Mouse (Mus musculus) midbrain, postnatal 0 days (tissue): Measurements from ENCODE around the gene Akap12. TPM values are rescaled to one million over a fixed set of nuclear protein-coding genes. Genes with fewer than 3 reads are reported as not detected.

Experiments
- ATAC-seq: fragments of 200-750 bp; cut with Nextera tagmentation; 2 replicates; pipeline ENCODE4 v1.8.0; 2017; ENCODE audit warnings: moderate number of reproducible peaks, mild to moderate bottlenecking, moderate TSS enrichment, moderate library complexity; ENCODE audit not compliant: low FRiP score
- DNase-seq: peaks from one replicate; pipeline ENCODE4 v3.0.0-alpha.2; 2015; ENCODE audit warnings: low spot score
- H3K27ac ChIP-seq: fragments of 300-500 bp; sonication (generic); 2 replicates; pipeline ENCODE4 v1.5.1; 2014; ENCODE audit warnings: low read depth, mild to moderate bottlenecking, low read length, mixed read lengths
- H3K27me3 ChIP-seq: fragments of 300-500 bp; sonication (generic); 2 replicates; pipeline ENCODE4 v1.6.1; 2014; ENCODE audit warnings: low read length, control low read depth, mixed read lengths; ENCODE audit not compliant: insufficient read depth
- H3K36me3 ChIP-seq: fragments of 300-500 bp; sonication (generic); 2 replicates; pipeline ENCODE4 v1.6.1; 2014; ENCODE audit warnings: low read length, control low read depth, mixed read lengths; ENCODE audit not compliant: insufficient read depth
- H3K4me1 ChIP-seq: fragments of 300-500 bp; sonication (generic); 2 replicates; pipeline ENCODE4 v1.6.1; 2014; ENCODE audit warnings: mild to moderate bottlenecking, control low read depth, antibody characterized with exemption, low read length, mixed read lengths; ENCODE audit not compliant: insufficient read depth
- H3K4me2 ChIP-seq: fragments of 300-500 bp; sonication (generic); 2 replicates; pipeline ENCODE4 v1.6.1; 2014; ENCODE audit warnings: low read depth, mild to moderate bottlenecking, low read length, mixed read lengths; ENCODE audit not compliant: poor library complexity, severe bottlenecking
- H3K4me3 ChIP-seq: fragments of 300-500 bp; sonication (generic); 2 replicates; pipeline ENCODE4 v1.5.1; 2014; ENCODE audit warnings: low read depth, mild to moderate bottlenecking, low read length, moderate library complexity
- H3K9ac ChIP-seq: fragments of 300-500 bp; sonication (generic); replicated peaks from 2 replicates; pipeline ENCODE4 v1.6.1; 2014; ENCODE audit warnings: mild to moderate bottlenecking, low read length, moderate library complexity, mixed read lengths; ENCODE audit not compliant: poor library complexity, severe bottlenecking
- H3K9me3 ChIP-seq: fragments of 300-500 bp; sonication (generic); 2 replicates; pipeline ENCODE4 v1.6.1; 2016; ENCODE audit warnings: low read length, control low read depth
- CTCF ChIP-seq: IDR thresholded peaks from 2 replicates; pipeline ENCODE4 v1.5.1; 2016; ENCODE audit warnings: antibody characterized with exemption, mild to moderate bottlenecking
- WGBS: fragments of 180-500 bp; shearing (Covaris S2); extraction: QIAGEN DNeasy Blood & Tissue Kit; methylation state at CpG from one replicate; pipeline ENCODE4 v1.1.7; 2014; 5-methylcytosine and 5-hydroxymethylcytosine counted together
- polyA plus RNA-seq: library from polyadenylated mRNA; unstranded; fragments of >200 nt; fragmentation: Nextera tagmentation; extraction: Ambion mirVana; gene quantifications from 2 replicates; pipeline ENCODE4 v1.2.1, GENCODE M21; 2015
- total RNA-seq: library from RNA; depleted of rRNA; stranded (reverse); fragments of >200 nt; gene quantifications from 2 replicates; pipeline ENCODE4 v1.2.3, GENCODE M21; 2014

Akap12 gene
- total and polyA plus RNA-seq, 2 experiments from 2014 or later: 36.8 to 49.6 TPM

DNA sequence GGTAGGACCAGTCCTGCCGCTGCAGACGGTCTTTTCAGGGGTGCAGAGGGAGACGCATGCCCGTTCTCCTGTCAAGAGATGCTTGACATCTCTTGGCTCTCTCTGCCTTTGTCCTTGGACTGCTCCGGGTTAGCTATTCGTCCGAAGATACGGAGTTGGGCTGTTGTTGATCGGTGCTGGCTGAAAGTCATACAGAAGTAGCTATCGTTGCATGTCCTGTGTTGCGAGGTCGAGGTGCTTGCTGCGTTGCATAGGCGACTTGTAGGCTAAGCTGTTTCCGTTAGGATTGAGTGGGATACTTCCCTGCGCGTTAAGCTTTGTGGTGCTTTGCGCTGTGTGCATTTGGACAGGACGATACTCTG, 122.2 kb downstream of the Akap12 start:
- H3K36me3 ChIP-seq: 0 out of 2 replicates have a peak, but pooled peaks cover 4% of the 10 kb centered on the region
- WGBS: under 1% methylated on average over 19 of the region's 19 CpGs
- no peak; the same call in 1 of the 2 replicates for ATAC-seq
- H3K4me1 ChIP-seq: peaks cover 21% of the 10 kb centered on the region
- H3K4me3 ChIP-seq: peak overlapping the region; percentile 94
- H3K4me2 ChIP-seq: peak overlapping the region; percentile 92
- H3K27ac ChIP-seq: peak overlapping the region; percentile 99
- TF ChIP-seq CTCF: no peak
- no peaks in the 10 kb centered on the region for H3K27me3 ChIP-seq
- H3K9me3 ChIP-seq: no peaks in the 10 kb centered on the region
- DNase-seq: peak; percentile 38
- peak overlapping the region; percentile 99 for H3K9ac ChIP-seq

DNA sequence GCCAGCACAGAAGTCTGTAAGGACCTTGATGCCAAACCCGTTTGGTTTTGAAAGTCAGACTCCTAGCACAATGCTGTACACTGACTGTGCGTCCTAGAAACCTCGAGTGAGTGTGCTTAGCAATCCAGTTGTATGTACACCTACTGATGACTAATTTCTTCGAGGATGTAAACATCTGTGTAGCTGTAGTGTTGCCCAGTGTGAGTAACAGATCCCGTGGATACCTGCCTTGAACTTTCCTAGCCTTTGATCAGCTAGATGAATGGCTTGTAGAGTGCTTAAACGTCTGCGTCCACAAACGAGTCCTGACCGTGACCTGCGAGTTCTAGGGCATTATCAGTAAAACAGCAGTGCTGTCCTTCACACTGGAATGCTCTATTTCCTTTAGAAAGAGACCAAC, 122.9 kb downstream of the Akap12 start:
- DNase-seq (no peak), ATAC-seq (no peak)
- peaks cover 21% of the 10 kb centered on the region for H3K4me1 ChIP-seq
- H3K9me3 ChIP-seq: no peaks in the 10 kb centered on the region
- no peak overlapping the region for H3K27ac ChIP-seq
- 16% methylated on average over 10 of the region's 10 CpGs for WGBS
- no peaks in the 10 kb centered on the region for H3K27me3 ChIP-seq
- peak overlapping the region; percentile 92 for H3K4me2 ChIP-seq
- 0 out of 2 replicates have a peak, but pooled peaks cover 4% of the 10 kb centered on the region for H3K36me3 ChIP-seq
- no peak for TF ChIP-seq CTCF
- peak overlapping the region; percentile 94 for H3K4me3 ChIP-seq
- H3K9ac ChIP-seq: peak overlapping the region; percentile 99

DNA sequence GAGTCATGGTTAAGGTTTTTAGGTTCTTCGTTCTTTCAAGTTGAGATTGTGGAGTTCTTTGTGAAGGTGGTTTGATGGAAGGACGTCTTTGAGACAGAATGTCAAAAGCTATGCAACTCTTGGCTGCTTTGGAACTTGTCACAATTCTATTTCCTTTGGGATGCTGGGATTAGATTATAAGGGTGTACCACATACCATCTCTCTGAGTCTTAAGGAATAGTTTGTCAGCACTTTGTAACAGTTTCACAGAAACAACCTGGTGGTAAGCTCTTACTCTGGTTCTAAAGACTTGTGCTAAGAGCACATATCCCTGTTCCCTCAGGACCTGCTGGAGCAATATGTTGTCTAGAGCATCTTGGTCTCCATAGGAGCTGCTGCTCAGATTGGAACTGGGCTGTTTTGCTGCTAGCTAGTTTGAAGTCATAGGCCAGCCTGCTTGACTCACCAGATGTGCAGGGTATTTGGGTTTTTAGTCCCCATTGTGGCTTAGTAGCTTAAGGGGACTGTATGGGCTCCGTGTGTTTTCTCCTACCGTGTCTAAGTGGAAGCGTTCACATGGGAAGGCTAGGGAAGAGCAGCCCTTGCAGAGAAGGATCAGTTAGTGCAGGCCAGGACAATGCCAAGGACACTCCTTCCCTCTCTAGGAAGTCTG, 123.4 kb downstream of the Akap12 start:
- no peak for ATAC-seq
- 41% methylated on average over 5 of the region's 5 CpGs for WGBS

DNA sequence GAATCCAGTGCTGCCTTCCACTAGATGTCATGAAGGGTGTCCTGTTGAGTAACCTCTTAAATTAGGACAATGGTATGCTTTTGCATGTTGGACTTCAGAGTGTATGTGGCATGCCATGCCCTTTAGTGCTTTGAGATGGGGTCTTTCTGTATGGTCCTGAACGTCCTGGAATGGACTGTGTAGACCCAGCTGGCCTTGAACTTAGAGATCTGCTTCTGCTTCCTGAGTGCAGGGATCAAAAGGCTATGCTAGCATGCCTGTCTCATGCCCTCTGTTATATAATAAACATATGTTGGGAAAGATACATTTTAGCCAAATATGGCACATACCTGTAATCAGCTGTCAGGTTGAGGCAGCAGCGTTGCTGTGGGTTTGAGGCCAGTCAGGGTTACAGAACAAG, 124.4 kb downstream of the Akap12 start:
- Histone ChIP-seq H3K36me3 (0 out of 2 replicates have a peak, but pooled peaks cover 4% of the 10 kb centered on the region), H3K27me3 (no peaks in the 10 kb centered on the region), H3K4me2 (no peak overlapping the region), H3K27ac (no peak overlapping the region), H3K9ac (no peak overlapping the region), H3K4me1 (peaks cover 21% of the 10 kb centered on the region), H3K9me3 (no peaks in the 10 kb centered on the region), H3K4me3 (no peak overlapping the region)
- ATAC-seq (no peak), DNase-seq (no peak)
- TF ChIP-seq CTCF: no peak
- WGBS: 61% methylated on average over 2 of the region's 2 CpGs

More for the DNA sequence above, 123.4 kb downstream of the Akap12 start:
- TF ChIP-seq CTCF: no peak
- peak overlapping the region; percentile 94 for H3K4me3 ChIP-seq
- peak overlapping the region; percentile 92 for H3K4me2 ChIP-seq
- peaks cover 21% of the 10 kb centered on the region for H3K4me1 ChIP-seq
- no peak overlapping the region for H3K27ac ChIP-seq
- no peaks in the 10 kb centered on the region for H3K9me3 ChIP-seq
- no peaks in the 10 kb centered on the region for H3K27me3 ChIP-seq
- no peak overlapping the region; the same call in 1 of the 2 replicates for H3K9ac ChIP-seq
- no peak for DNase-seq
- 0 out of 2 replicates have a peak, but pooled peaks cover 4% of the 10 kb centered on the region for H3K36me3 ChIP-seq

DNA sequence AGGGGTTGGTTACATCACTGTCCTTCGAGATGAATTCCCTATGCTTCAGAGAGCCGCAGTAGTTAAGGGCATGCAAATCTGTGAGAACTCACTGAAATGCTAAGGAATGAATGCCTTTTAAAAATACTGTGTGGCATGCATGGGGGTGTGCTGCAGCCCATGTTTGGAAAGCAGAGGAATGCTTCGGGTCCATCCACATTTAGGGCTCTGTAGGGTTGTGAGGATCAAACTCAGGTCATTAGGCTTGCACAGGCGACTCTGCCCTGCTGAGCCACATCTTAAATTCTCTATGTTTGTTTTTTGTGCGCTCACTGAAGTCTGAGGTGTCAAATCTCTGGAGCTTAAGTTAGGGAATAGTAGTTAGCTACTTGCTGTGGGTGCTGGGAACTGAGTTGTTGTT, 124.9 kb downstream of the Akap12 start:
- 65% methylated on average over 5 of the region's 5 CpGs for WGBS
- Histone ChIP-seq H3K27ac (no peak overlapping the region), H3K4me3 (no peak overlapping the region), H3K4me2 (0 out of 2 replicates have a peak overlapping the region, but pooled peaks have one; percentile 6), H3K36me3 (0 out of 2 replicates have a peak, but pooled peaks cover 4% of the 10 kb centered on the region), H3K9ac (no peak overlapping the region), H3K9me3 (no peaks in the 10 kb centered on the region), H3K27me3 (no peaks in the 10 kb centered on the region), H3K4me1 (peaks cover 21% of the 10 kb centered on the region)
- DNase-seq (no peak), ATAC-seq (no peak)
- no peak for TF ChIP-seq CTCF

DNA sequence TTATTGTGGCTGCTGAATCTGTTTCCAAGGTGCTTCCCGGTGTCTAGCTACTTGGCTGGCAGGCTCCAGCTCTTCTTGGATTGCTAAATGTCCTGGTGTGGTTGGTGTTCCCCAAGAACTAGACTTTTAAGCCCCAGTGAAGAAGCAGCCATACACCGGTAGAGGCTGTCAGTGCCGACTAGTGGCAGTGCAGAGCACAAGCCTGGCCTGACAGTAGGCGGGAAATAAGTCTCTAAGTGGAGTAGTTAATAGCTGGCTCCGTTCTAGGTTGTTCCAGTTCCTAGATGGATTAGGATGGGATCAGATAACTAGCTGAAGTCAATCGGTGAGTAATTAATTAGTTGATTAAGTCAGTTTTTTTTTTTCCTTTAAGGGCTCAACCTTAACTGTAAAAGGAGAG, 125.7 kb downstream of the Akap12 start:
- peaks cover 21% of the 10 kb centered on the region for H3K4me1 ChIP-seq
- H3K27me3 ChIP-seq: no peaks in the 10 kb centered on the region
- DNase-seq (peak; percentile 45), ATAC-seq (no peak)
- H3K27ac ChIP-seq: no peak overlapping the region
- no peak overlapping the region for H3K4me3 ChIP-seq
- H3K4me2 ChIP-seq: no peak overlapping the region
- H3K9me3 ChIP-seq: no peaks in the 10 kb centered on the region
- H3K9ac ChIP-seq: no peak overlapping the region
- 43% methylated on average over 6 of the region's 6 CpGs for WGBS
- H3K36me3 ChIP-seq: 0 out of 2 replicates have a peak, but pooled peaks cover 4% of the 10 kb centered on the region
- peak; percentile 65 for TF ChIP-seq CTCF
